Mouse (Mus musculus): ENCODE measurements around the gene Ormdl1. TPM values are rescaled to one million over a fixed set of nuclear protein-coding genes. Genes with fewer than 3 reads are reported as not detected.
"Not testable (repeated sequence)": the region's sequence is repeated elsewhere in the genome, so short reads cannot be mapped to it uniquely, and the experiment has no call there.

Gene Ormdl1
- 24.6 and 28.1 TPM in 2 replicates for polyA plus RNA-seq (2015; fragmentation: Nextera tagmentation; extraction: Ambion mirVana)

DNA sequence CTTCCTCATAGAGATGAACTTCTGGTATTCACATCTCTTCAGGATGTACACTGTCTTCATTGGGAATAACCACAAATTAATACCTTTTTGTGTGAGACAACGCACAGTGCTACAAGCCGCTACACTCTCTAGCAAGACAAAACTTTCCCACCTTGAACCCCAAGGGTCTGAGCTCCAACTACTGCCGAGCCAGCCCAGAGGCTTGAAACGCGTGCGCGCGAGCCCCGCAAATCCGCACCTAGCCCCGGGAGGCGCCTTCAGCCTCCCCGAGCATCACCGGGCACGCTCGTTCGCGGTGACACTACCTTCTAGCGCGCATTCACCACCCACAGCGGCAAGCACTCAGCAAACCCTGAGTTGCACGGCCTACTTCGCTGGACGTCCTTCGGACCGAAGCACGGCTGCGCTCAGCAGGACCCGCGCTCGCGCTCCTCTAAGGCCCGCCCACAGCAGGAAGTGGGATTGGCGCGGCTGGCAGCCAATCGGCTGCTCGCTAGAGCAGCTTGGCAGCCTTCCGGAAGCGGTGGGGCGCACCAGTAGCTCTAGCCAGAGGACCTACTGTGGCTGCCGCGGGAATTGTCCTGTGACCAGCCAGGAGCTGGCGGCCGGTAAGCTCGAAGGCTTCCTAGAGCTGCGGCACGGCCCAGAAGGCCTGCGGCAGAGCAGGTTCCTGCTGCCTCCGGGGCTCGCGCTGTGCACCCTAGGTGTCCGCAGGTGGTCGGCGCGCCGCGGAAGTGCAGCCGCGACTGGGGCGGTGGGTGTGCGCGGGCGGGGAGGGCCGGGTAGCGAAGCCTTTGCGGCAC lies at the start of gene Ormdl1, which contains the start of the genes Pms1 and Gm28778:
TSS of gene Ormdl1 (plus strand) at position 515 of the 803 bp plus-strand sequence.
TSS of gene Pms1 (minus strand) at position 438 of the 803 bp plus-strand sequence.
TSS of gene Gm28778 (plus strand) at position 531 of the 803 bp plus-strand sequence.
- no peaks in the 10 kb centered on the region for H3K36me3 ChIP-seq (ENCODE audit: insufficient read depth, low read length)
- peak within 1 kb of the TSS; percentile 84 for H3K4me2 ChIP-seq (replicated peaks; ENCODE audit: low read depth, low read length)
- peak within 1 kb of the TSS; percentile 77 for H3K27ac ChIP-seq (ENCODE audit: low read length)
- H3K4me1 ChIP-seq (ENCODE audit: insufficient read depth, low read depth, low read length): no peaks in the 10 kb centered on the region
- peak within 1 kb of the TSS; percentile 78 for H3K4me3 ChIP-seq (ENCODE audit: low read depth, low read length)
- under 1% methylated on average over 63 of the region's 66 CpGs for WGBS
- peak within 1 kb of the TSS; percentile 70 for H3K9ac ChIP-seq (replicated peaks; ENCODE audit: low read depth)
- peak; percentile 97 for DNase-seq (ENCODE audit: low spot score)
- TF ChIP-seq CTCF (IDR thresholded peaks at IDR 0.05) (peak; percentile 39), EP300 (IDR thresholded peaks at IDR 0.05) (no peak)
- peak; percentile 100 for ATAC-seq
- H3K27me3 ChIP-seq (replicated peaks; ENCODE audit: insufficient read depth, low read length): no peaks in the 10 kb centered on the region
- no peaks in the 10 kb centered on the region for H3K9me3 ChIP-seq (ENCODE audit: low read length)

DNA sequence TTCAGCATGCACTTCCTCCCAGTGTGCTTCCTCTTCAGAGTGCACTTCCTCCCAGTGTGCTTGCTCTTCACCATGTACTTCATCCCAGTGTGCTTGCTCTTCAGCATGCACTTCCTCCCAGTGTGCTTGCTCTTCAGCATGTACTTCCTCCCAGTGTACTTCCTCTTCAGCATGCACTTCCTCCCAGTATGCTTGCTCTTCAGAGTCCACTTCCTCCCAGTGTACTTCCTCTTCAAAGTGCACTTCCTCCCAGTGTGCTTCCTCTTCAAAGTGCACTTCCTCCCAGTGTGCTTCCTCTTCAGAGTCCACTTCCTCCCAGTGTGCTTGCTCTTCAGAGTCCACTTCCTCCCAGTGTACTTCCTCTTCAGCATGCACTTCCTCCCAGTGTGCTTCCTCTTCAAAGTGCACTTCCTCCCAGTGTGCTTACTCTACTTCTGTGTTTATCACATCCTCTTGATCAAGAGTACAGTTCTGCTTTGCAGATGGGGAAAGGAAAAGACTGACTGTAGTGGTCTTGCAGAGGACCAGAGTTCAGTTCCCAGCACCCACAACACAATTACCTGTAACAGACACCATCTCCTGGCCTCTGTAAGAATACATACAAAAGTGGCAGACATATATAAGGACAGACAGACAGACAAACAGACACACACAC lies 31.8 kb upstream of the Ormdl1 start:
- not testable (repeated sequence) for ATAC-seq; H3K36me3 ChIP-seq (ENCODE audit: insufficient read depth, low read length); H3K4me1 ChIP-seq (ENCODE audit: insufficient read depth, low read depth, low read length); H3K4me2 ChIP-seq (replicated peaks; ENCODE audit: low read depth, low read length); H3K9ac ChIP-seq (replicated peaks; ENCODE audit: low read depth); H3K27ac ChIP-seq (ENCODE audit: low read length); H3K27me3 ChIP-seq (replicated peaks; ENCODE audit: insufficient read depth, low read length); DNase-seq (ENCODE audit: low spot score); H3K9me3 ChIP-seq (ENCODE audit: low read length); H3K4me3 ChIP-seq (ENCODE audit: low read depth, low read length)

- DNase-seq (ENCODE audit: low spot score) (no peak), ATAC-seq (no peak)
- H3K4me2 ChIP-seq (replicated peaks; ENCODE audit: low read depth, low read length): no peak overlapping the region
- H3K27ac ChIP-seq (ENCODE audit: low read length): no peak overlapping the region
- no peaks in the 10 kb centered on the region for H3K36me3 ChIP-seq (ENCODE audit: insufficient read depth, low read length)
- no peaks in the 10 kb centered on the region for H3K9me3 ChIP-seq (ENCODE audit: low read length)
- H3K27me3 ChIP-seq (replicated peaks; ENCODE audit: insufficient read depth, low read length): no peaks in the 10 kb centered on the region
- TF ChIP-seq CTCF (IDR thresholded peaks at IDR 0.05) (no peak), EP300 (IDR thresholded peaks at IDR 0.05) (no peak)
- no peak overlapping the region for H3K9ac ChIP-seq (replicated peaks; ENCODE audit: low read depth)
- no peaks in the 10 kb centered on the region for H3K4me1 ChIP-seq (ENCODE audit: insufficient read depth, low read depth, low read length)
- H3K4me3 ChIP-seq (ENCODE audit: low read depth, low read length): no peak overlapping the region
- 74% methylated on average over 3 of the region's 3 CpGs for WGBS
Measured at GRCm38 (mm10) chr1:53269901-53270300, 27.0 kb upstream of the Ormdl1 start.

- no peak overlapping the region for H3K4me3 ChIP-seq (ENCODE audit: low read depth, low read length)
- H3K4me2 ChIP-seq (replicated peaks; ENCODE audit: low read depth, low read length): no peak overlapping the region
- ATAC-seq (no peak), DNase-seq (ENCODE audit: low spot score) (peak; percentile 43)
- H3K9ac ChIP-seq (replicated peaks; ENCODE audit: low read depth): no peak overlapping the region
- peak; percentile 73 for TF ChIP-seq CTCF (IDR thresholded peaks at IDR 0.05)
- TF ChIP-seq EP300 (IDR thresholded peaks at IDR 0.05): no peak
- no peaks in the 10 kb centered on the region for H3K36me3 ChIP-seq (ENCODE audit: insufficient read depth, low read length)
- no peak overlapping the region for H3K27ac ChIP-seq (ENCODE audit: low read length)
- H3K9me3 ChIP-seq (ENCODE audit: low read length): no peaks in the 10 kb centered on the region
- H3K27me3 ChIP-seq (replicated peaks; ENCODE audit: insufficient read depth, low read length): no peaks in the 10 kb centered on the region
- no peaks in the 10 kb centered on the region for H3K4me1 ChIP-seq (ENCODE audit: insufficient read depth, low read depth, low read length)
Measured at GRCm38 (mm10) chr1:53272646-53273045, 24.2 kb upstream of the Ormdl1 start.

GRCm38 (mm10) chr1:53291197-53291596 lies 5.7 kb upstream of the Ormdl1 start:
- Histone ChIP-seq H3K27ac (ENCODE audit: low read length) (no peak overlapping the region), H3K4me1 (ENCODE audit: insufficient read depth, low read depth, low read length) (no peaks in the 10 kb centered on the region), H3K9me3 (ENCODE audit: low read length) (no peaks in the 10 kb centered on the region), H3K9ac (replicated peaks; ENCODE audit: low read depth) (no peak overlapping the region), H3K27me3 (replicated peaks; ENCODE audit: insufficient read depth, low read length) (no peaks in the 10 kb centered on the region), H3K4me3 (ENCODE audit: low read depth, low read length) (no peak overlapping the region), H3K36me3 (ENCODE audit: insufficient read depth, low read length) (no peaks in the 10 kb centered on the region), H3K4me2 (replicated peaks; ENCODE audit: low read depth, low read length) (no peak overlapping the region)
- no peak for DNase-seq (ENCODE audit: low spot score)
- no peak for ATAC-seq
- no peak for TF ChIP-seq CTCF (IDR thresholded peaks at IDR 0.05)
- 54% methylated on average over 3 of the region's 3 CpGs for WGBS

- H3K27ac ChIP-seq (ENCODE audit: low read length): no peak overlapping the region
- no peaks in the 10 kb centered on the region for H3K4me1 ChIP-seq (ENCODE audit: insufficient read depth, low read depth, low read length)
- no peak overlapping the region for H3K4me2 ChIP-seq (replicated peaks; ENCODE audit: low read depth, low read length)
- ATAC-seq: no peak
- TF ChIP-seq EP300 (IDR thresholded peaks at IDR 0.05) (no peak), CTCF (IDR thresholded peaks at IDR 0.05) (no peak)
- no peak for DNase-seq (ENCODE audit: low spot score)
- H3K27me3 ChIP-seq (replicated peaks; ENCODE audit: insufficient read depth, low read length): no peaks in the 10 kb centered on the region
- 81% methylated on average over 4 of the region's 4 CpGs for WGBS
- H3K4me3 ChIP-seq (ENCODE audit: low read depth, low read length): no peak overlapping the region
- H3K9ac ChIP-seq (replicated peaks; ENCODE audit: low read depth): no peak overlapping the region
- H3K36me3 ChIP-seq (ENCODE audit: insufficient read depth, low read length): no peaks in the 10 kb centered on the region
- H3K9me3 ChIP-seq (ENCODE audit: low read length): no peaks in the 10 kb centered on the region
Measured at GRCm38 (mm10) chr1:53300506-53300905, 3.6 kb downstream of the Ormdl1 start.
